Mouse (Mus musculus) megakaryocyte, embryonic 14.5 days (primary cell): ENCODE data around the gene Fxyd6. TPM values are rescaled to one million over a fixed set of nuclear protein-coding genes. Genes with fewer than 3 reads are reported as not detected.

Experiments
- H3K27me3 ChIP-seq: replicated peaks from 2 replicates; pipeline ENCODE3; 2012; ENCODE audit warnings: inconsistent platforms
- H3K36me3 ChIP-seq: replicated peaks from 2 replicates; pipeline ENCODE3; 2012; ENCODE audit warnings: low read length, inconsistent platforms, mixed read lengths
- H3K4me1 ChIP-seq: 2 replicates; pipeline ENCODE4 v1.6.1; 2012; ENCODE audit warnings: inconsistent platforms
- H3K4me3 ChIP-seq: replicated peaks from 2 replicates; pipeline ENCODE3; 2012; ENCODE audit warnings: moderate library complexity, mild to moderate bottlenecking, inconsistent platforms
- H3K9me3 ChIP-seq: 2 replicates; pipeline ENCODE4 v1.6.1; 2012; ENCODE audit warnings: inconsistent platforms
- FLI1 ChIP-seq: IDR thresholded peaks from 2 replicates; pipeline ENCODE4 v1.6.1; 2012; ENCODE audit warnings: low read length, inconsistent platforms, mixed read lengths
- GATA1 ChIP-seq: IDR thresholded peaks from 3 replicates; pipeline ENCODE4 v1.6.1; 2012; ENCODE audit warnings: mixed read lengths, low read length, inconsistent platforms, borderline replicate concordance
- polyA plus RNA-seq: library from polyadenylated mRNA; stranded (reverse); fragments of >175 nt; gene quantifications from 2 replicates; pipeline ENCODE4 v1.2.3, GENCODE M21; 2012; ENCODE audit warnings: low replicate concordance; ENCODE audit not compliant: insufficient read depth

Gene Fxyd6
- polyA plus RNA-seq, 1 experiment = not detected

- H3K4me1 ChIP-seq = peaks cover 8% of the 10 kb centered on the region
- H3K36me3 ChIP-seq = no peaks in the 10 kb centered on the region
- peaks cover 7% of the 10 kb centered on the region for H3K9me3 ChIP-seq
- H3K4me3 ChIP-seq = no peak overlapping the region
- H3K27me3 ChIP-seq = peaks cover 99% of the 10 kb centered on the region
- TF ChIP-seq GATA1 (no peak), FLI1 (no peak)
These were observed 1.3 kb downstream of the Fxyd6 start for GRCm38 (mm10) chr9:45371337-45371707.

DNA sequence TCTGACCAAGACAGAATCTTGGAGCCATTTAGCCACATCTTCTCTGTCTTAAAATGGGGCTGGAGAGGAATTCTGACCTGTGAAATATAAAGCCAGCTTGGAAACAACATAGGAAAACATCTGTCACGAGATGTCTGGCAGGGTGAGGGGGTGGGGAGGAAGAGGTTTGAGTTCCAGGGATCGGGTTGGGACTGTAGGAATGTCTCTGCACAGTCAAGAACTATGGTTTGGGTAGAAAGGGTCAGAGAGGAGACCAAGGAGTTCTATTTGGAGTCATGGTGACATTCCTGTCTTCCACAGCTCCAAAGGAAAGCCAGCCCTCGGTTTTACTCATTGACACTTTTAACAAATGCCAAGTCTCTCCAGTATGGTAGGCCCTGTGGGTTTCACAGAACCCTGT, 3.9 kb downstream of the Fxyd6 start:
- H3K27me3 ChIP-seq = peaks cover 98% of the 10 kb centered on the region
- no peak for TF ChIP-seq FLI1
- TF ChIP-seq GATA1 = no peak
- H3K4me1 ChIP-seq = peaks cover 9% of the 10 kb centered on the region

GRCm38 (mm10) chr9:45374988-45375502, 5.1 kb downstream of the Fxyd6 start:
- peaks cover 98% of the 10 kb centered on the region for H3K27me3 ChIP-seq
- no peak overlapping the region for H3K4me3 ChIP-seq
- H3K36me3 ChIP-seq = no peaks in the 10 kb centered on the region
- peaks cover 13% of the 10 kb centered on the region for H3K4me1 ChIP-seq
- no peaks in the 10 kb centered on the region for H3K9me3 ChIP-seq
- TF ChIP-seq FLI1 (no peak), GATA1 (no peak)

More for the DNA sequence above, 3.9 kb downstream of the Fxyd6 start:
- Histone ChIP-seq H3K36me3 (no peaks in the 10 kb centered on the region), H3K4me3 (no peak overlapping the region), H3K9me3 (no peaks in the 10 kb centered on the region)

- Histone ChIP-seq H3K36me3 (no peaks in the 10 kb centered on the region), H3K4me3 (no peak overlapping the region), H3K27me3 (peaks cover 98% of the 10 kb centered on the region), H3K9me3 (no peaks in the 10 kb centered on the region), H3K4me1 (peaks cover 11% of the 10 kb centered on the region; the same call in 1 of the 2 replicates)
- TF ChIP-seq FLI1 (no peak), GATA1 (no peak)
These were observed 6.4 kb downstream of the Fxyd6 start for GRCm38 (mm10) chr9:45376427-45376826.

GRCm38 (mm10) chr9:45376883-45377282, 6.9 kb downstream of the Fxyd6 start:
- TF ChIP-seq GATA1 (no peak), FLI1 (no peak)
- H3K36me3 ChIP-seq = no peaks in the 10 kb centered on the region
- H3K4me1 ChIP-seq = peaks cover 11% of the 10 kb centered on the region; the same call in 1 of the 2 replicates
- peaks cover 98% of the 10 kb centered on the region for H3K27me3 ChIP-seq
- no peak overlapping the region for H3K4me3 ChIP-seq
- no peaks in the 10 kb centered on the region for H3K9me3 ChIP-seq

DNA sequence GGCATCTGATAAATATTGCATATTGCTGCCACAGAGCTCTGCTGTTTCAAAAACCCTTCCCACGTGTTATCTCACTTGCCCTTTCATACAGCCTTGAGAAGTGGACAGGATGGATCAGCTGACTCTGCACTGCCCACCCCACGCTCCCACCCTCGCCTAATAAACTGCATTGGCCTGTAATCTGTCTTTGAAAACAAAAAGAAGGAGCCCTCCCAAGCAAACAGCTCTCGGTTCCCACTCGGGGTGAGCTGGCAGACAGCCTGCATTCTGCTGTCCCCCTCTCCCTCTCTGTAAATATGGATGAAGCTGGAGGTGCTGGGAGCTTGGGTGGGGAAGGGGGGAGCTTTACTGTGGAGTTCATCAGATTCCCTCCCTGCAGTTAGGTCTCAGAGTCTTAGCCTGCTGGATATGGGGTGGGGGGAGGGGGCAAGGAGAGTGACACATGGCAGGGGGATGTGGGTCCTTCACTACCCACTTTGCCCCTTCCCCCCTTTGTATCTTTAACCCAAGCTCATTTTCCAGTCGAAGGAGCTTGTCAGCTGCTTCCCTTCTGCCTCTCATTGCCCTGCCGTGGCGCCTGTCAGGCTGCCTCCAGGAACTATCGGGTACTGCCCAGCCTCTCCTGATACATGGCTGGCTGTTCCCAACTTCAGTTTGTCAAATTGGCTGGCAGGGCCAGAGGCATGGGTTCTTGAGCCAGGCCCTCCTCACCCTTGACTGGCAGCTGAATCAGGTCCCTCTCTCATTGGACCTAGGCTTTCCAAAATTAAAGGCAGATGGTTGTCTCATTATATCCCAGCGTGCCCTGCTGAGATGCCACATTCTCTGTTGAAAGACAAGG, 10.6 kb downstream of the Fxyd6 start:
- Histone ChIP-seq H3K4me1 (peaks cover 11% of the 10 kb centered on the region; the same call in 1 of the 2 replicates), H3K27me3 (peaks cover 88% of the 10 kb centered on the region), H3K36me3 (no peaks in the 10 kb centered on the region), H3K9me3 (no peaks in the 10 kb centered on the region), H3K4me3 (no peak overlapping the region)
- TF ChIP-seq GATA1 = no peak
- no peak for TF ChIP-seq FLI1

GRCm38 (mm10) chr9:45382336-45382735, 12.4 kb downstream of the Fxyd6 start:
- Histone ChIP-seq H3K4me1 (peaks cover 16% of the 10 kb centered on the region), H3K27me3 (peaks cover 72% of the 10 kb centered on the region), H3K36me3 (no peaks in the 10 kb centered on the region), H3K9me3 (no peaks in the 10 kb centered on the region), H3K4me3 (no peak overlapping the region)
- TF ChIP-seq FLI1 (no peak), GATA1 (no peak)

GRCm38 (mm10) chr9:45382834-45383233, 12.8 kb downstream of the Fxyd6 start:
- H3K27me3 ChIP-seq = peaks cover 70% of the 10 kb centered on the region
- peaks cover 19% of the 10 kb centered on the region for H3K4me1 ChIP-seq
- TF ChIP-seq FLI1 (no peak), GATA1 (no peak)
- no peaks in the 10 kb centered on the region for H3K36me3 ChIP-seq
- no peaks in the 10 kb centered on the region for H3K9me3 ChIP-seq
- no peak overlapping the region for H3K4me3 ChIP-seq

DNA sequence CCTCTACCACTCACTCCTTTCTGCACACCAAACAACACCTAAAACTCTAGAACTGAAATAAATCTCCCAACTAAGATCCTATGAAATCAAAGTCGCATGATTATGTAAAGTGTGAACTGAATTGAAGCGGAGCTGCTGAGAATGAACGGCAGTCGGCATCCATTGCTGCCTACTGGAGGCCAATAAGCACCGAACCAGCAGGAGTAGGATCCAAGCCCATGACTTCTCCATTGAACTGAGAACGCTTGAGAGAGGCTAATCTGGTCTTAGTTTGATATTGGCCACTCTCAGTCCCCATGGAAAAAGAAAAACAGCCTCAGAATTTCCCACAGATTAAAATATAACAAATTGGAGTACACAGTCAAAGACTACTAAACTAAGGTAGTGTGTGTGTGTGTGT, 13.9 kb downstream of the Fxyd6 start:
- Histone ChIP-seq H3K36me3 (no peaks in the 10 kb centered on the region), H3K27me3 (peaks cover 64% of the 10 kb centered on the region), H3K9me3 (no peaks in the 10 kb centered on the region), H3K4me3 (no peak overlapping the region), H3K4me1 (peaks cover 27% of the 10 kb centered on the region)
- no peak for TF ChIP-seq FLI1
- TF ChIP-seq GATA1 = no peak

GRCm38 (mm10) chr9:45386698-45387097, 16.7 kb downstream of the Fxyd6 start:
- H3K4me3 ChIP-seq = no peak overlapping the region
- TF ChIP-seq GATA1 = no peak
- TF ChIP-seq FLI1 = no peak
- H3K9me3 ChIP-seq = no peaks in the 10 kb centered on the region
- H3K36me3 ChIP-seq = no peaks in the 10 kb centered on the region
- peaks cover 52% of the 10 kb centered on the region for H3K27me3 ChIP-seq
- peaks cover 20% of the 10 kb centered on the region for H3K4me1 ChIP-seq
